Mouse (Mus musculus) ES-E14 (cell line): ENCODE measurements around the gene Smarcd1.

Experiments used
- CHD2 ChIP-seq: IDR thresholded peaks from 2 replicates; pipeline ENCODE4 v1.6.1; 2014; ENCODE audit warnings: mild to moderate bottlenecking, low read depth, low read length, inconsistent platforms
- MAFK ChIP-seq: IDR thresholded peaks from 2 replicates; pipeline ENCODE4 v1.6.1; 2014; ENCODE audit warnings: mild to moderate bottlenecking, low read depth, low read length, inconsistent platforms; ENCODE audit not compliant: insufficient read depth
- ZNF384 ChIP-seq: IDR thresholded peaks from 2 replicates; pipeline ENCODE4 v1.6.1; 2012; ENCODE audit warnings: low read depth, low read length, inconsistent platforms

DNA sequence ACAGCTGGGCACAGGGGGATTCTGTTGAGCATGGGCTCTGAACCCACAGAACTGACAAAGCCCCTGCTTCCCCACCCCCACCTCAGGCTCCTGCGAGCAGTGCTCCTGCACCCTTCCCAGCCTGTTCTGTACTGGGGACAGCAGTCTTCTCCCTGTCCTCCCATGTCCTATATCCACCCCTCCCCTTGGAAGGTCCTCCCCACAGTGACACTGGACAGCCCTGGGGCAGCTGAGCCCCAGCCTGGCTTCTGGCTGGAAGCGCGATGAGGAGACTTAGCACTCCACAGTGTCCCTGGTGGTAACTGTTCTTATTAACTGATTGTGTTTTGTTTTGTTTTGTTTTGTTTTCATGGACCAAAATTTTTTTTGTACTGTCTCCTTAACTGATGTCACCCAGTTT lies 11.6 kb downstream of the Smarcd1 start:
- no peak for TF ChIP-seq ZNF384
- no peak for TF ChIP-seq CHD2
- no peak for TF ChIP-seq MAFK
